Mouse (Mus musculus): ENCODE data around the gene Ddx39.

- TF ChIP-seq CTCF (IDR thresholded peaks at IDR 0.05) (no peak), POLR2A (IDR thresholded peaks at IDR 0.05; ENCODE audit: insufficient read depth, low read depth, low read length) (no peak), EP300 (IDR thresholded peaks at IDR 0.05; ENCODE audit: insufficient read depth, low read depth, low read length) (no peak)
Observed at GRCm38 (mm10) chr8:83758298-83758697, 43.3 kb downstream of the Ddx39 start.
